Mouse (Mus musculus): ENCODE results near the gene Kcne1.

Gene Kcne1

DNA sequence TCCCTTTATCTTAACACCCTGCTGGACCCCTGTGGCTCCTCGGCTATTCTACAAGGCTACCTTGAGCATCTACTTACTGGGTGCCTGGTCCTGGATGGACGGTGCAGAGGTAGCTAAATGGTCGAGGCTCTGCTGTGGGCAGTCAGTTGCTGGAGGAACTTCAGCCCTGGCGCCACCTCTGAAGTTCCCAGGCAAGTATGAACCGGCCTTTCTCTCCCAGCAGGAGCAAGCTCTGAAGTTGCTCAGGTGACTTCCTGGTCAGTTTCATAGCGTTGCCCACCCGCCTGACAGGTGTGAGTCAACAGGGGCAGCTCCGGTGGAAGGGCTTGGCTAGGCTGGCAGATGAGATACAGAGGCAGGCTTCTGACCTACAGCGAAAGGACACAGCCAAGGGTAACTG, at the start of gene Kcne1:
Gene Kcne1 (minus strand): TSS at position 240 of the 400 bp plus-strand sequence.
- DNase-seq (ENCODE audit: low spot score) = no peak

DNA sequence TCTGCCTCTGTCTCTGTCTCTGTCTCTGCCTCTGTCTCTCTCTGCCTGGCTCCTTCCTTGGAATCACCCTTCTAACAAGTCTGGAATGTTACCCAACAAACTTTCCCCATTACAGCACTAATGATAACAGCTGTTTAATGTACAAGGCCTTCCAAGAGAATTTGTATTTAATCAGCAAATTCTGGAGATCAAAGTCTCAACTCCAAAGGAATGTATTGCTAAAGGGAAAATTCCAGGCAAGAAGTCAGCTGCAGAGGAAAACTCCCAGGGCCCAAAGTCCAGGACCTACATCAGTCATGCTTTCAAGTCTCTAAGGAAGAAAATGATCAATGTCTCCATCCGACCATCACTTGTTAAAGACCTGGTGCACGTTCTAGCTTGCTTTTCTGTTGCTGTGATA, 48.6 kb upstream of the Kcne1 start:
- no peak for DNase-seq (ENCODE audit: low spot score)

DNA sequence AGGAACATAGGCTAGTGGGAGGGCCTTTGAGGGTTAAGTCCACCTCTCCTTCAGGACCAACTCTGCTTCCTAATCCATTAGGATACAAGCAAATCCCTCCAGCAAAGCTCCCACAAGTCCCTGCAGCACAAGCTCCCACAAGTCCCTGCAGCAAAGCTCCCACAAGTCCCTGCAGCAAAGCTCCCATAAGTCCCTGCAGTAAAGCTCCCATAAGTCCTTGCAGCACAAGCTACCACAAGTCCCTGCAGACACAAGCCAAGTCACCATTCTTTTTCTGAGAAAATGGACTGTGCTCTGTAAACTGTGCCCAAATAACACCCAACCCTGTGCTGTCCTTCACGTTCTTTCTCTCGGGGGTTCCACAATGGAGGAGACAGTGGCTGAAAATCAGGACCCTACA, 44.9 kb upstream of the Kcne1 start:
- no peak for DNase-seq (ENCODE audit: low spot score)

DNA sequence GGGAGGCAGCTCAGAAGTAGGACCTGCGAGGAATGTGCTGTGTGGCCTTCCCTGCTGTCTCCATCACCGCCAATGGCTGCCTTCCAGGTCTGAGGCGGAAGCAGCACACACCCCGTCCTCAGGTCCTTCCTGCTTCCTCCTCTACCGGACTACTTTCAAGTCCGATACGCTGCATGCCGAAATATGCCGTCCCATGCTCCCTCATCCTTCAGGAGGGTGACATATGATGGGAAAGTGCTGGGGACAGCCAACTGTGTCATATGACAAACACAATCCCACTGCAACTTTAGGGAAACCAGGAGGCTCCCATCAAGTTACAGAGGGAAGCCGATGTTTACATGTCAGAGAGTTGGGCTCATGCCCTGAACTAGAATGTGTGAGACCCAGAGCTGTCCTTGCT, 43.8 kb upstream of the Kcne1 start:
- no peak for DNase-seq (ENCODE audit: low spot score)

DNA sequence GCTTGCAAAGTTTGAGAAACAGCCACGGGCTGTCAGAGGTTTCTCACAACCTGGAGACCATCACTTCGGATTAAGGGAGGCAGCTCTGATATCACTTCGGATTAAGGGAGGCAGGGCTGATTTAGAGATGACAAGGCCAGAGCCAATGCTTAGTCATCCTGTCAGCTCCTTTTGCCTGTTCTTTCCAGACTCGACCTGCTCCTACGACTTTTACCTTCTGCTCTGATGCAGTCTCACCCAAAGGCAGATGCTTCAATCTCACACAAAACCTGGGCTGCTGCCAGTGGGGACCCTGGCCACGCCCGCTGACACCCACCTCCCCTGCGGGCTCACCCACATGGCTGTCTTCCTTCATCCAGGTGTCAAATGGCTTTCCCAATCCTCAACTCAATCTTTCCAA, 42.9 kb upstream of the Kcne1 start:
- no peak for DNase-seq (ENCODE audit: low spot score)

- DNase-seq (ENCODE audit: low spot score) = no peak
Measured at GRCm38 (mm10) chr16:92401206-92401605, 41.9 kb upstream of the Kcne1 start.

DNA sequence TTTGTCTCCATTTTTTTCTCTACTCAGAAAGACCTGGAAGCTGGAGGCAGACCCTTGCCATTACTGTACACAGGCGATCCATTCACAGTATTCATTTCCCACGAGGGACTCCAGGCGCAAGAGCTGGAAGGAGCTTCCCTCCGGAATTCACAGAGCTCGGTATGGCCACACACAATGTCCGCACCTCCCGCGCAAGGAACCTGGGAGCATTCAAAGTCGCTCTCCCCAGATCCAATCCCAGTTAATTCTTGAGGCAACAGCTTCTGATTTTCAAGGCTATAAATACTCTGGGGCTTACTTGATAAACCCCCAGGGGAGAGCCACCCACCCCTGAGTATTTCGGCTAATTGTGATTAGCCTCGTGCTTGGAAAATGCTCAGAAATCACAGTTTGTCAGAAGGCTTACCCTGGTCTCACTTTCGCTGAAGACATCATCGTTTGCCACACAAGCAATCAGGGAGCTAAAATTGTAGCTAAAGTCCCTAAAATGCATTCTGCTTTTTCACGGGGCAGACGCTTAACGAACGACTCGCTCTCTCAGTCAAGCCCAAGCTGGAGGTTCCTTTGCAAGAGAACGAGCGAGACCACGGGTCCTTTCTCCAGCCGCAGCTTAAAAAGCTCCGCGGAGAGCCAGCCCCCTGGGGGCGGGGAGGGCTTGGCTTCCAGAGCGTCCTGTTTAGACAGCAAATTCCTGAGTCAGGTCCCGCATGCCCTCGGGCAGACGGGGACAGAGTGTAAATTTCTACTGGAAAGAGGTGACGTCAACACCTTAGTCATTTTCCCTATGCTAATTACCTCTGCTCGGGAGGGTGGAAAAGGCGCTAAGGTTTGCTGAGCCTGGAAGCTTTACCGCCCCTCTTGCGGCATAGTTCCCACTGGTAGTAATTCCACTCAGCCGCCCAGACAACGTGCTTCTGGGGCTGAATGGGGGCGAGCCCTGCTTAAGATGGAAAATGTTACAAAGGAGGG, 40.5 kb upstream of the Kcne1 start:
- DNase-seq (ENCODE audit: low spot score) = peak; percentile 59

DNA sequence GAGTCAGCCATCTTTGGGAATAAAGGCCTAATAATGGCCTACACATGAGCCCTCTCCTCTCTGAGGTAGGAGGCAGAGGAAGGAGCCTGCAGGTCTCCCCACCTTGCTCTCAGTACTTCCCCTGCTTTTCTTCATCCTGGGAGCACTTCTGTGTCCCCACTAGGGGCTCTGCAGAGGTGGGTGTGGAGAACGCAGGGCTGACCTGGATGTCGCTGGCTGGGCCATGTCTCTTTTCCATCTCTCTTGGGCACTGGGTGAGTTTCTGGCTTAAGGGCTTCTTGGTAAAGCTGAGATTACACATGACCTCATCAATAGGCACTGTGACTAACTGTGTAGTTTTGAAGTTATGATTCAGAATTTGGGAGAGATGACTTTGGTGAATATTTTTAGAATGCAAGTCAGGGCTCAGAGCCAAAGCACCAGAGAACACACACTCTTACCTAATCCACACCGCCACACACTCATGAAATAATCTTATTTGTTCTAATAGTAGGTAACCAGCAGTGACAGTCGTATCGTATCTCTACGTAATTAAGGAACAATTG, 39.4 kb upstream of the Kcne1 start:
- DNase-seq (ENCODE audit: low spot score) = no peak

DNA sequence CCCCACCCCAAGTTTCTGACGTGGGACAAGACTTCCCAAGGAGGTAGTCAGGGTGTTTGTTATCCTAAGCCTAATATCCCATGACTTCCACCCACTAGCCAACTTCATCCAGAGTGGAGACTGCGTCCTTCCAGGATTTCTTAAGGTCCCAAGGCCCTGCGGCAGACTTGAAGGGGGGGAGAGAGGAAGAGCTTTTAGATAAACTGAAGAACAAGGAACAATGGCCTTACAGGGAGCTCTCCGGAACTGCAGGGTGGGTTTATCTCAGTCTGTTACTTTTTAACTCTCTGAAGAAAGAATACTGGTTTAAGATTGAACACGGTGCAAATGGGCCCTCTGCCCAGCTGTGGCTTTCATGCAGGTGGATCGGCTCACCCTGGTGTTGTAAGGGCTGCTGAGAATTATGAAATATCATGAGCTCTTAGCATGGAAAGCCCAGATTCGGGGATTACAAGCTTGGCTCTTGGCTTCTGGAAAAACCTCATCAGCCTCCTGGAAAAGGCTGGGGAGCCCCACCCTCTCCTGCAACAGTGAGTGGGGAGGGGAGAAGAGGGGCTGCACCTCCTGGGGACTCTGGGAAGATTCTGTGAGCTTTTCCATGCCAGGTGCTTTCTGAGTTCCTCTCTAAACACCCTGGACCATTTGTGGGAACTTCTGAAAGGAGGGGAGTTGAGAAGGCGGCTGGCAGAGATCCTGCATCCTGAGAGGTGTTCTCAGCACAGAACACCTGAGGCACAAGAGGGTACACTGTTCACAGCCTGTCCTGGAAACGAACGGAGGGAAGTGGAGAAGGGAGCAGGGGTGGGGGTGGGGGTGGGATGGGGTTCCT, 38.7 kb upstream of the Kcne1 start:
- no peak for DNase-seq (ENCODE audit: low spot score)

GRCm38 (mm10) chr16:92393732-92394131, 34.5 kb upstream of the Kcne1 start:
- no peak for DNase-seq (ENCODE audit: low spot score)

- DNase-seq (ENCODE audit: low spot score) = no peak
Measured at GRCm38 (mm10) chr16:92387692-92388091, 28.4 kb upstream of the Kcne1 start.

- DNase-seq (ENCODE audit: low spot score) = no peak
Measured at GRCm38 (mm10) chr16:92385062-92385461, 25.8 kb upstream of the Kcne1 start.

GRCm38 (mm10) chr16:92383412-92383811, 24.1 kb upstream of the Kcne1 start:
- DNase-seq (ENCODE audit: low spot score) = no peak

DNA sequence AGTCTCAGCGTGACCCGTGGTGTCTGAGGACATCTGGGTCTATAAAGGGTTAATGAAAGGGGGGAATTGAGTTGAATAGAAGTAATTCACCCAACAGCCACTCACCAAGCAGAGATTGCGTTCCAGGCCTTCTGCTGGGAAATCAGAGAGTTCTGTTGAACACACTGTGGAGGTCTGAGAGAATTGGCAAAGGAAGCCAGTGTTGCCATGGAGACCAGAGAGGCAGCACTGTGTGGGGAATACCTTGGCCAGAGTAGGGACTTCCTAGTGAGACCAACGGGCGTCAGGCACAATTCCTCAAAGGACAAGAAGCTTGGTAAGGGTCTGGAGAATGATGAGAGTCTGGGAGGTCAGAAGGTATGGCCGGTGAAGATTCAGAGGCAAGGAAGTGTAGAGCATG, 23.2 kb upstream of the Kcne1 start:
- peak; percentile 41 for DNase-seq (ENCODE audit: low spot score)

DNA sequence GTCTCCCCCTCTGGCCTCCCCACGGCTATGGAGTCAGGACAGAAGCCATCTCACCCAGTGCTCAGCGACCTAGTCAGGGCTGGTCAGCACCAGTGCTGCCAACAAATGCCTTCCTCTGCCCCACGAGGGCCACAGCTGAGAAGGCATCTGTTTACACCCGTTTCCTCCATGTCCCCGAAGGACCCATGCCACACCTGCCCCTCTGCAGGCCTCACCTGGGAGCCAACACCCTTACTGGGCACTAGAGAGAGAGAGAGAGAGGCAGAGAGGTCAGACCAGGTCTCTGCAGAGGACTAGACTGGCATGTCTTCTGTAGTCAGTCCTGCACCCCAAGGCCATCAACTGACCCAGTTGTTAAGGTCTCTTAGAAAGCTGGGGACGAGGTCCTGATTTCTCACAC, 21.8 kb upstream of the Kcne1 start:
- DNase-seq (ENCODE audit: low spot score) = no peak

GRCm38 (mm10) chr16:92376976-92377375, 17.7 kb upstream of the Kcne1 start:
- no peak for DNase-seq (ENCODE audit: low spot score)

DNA sequence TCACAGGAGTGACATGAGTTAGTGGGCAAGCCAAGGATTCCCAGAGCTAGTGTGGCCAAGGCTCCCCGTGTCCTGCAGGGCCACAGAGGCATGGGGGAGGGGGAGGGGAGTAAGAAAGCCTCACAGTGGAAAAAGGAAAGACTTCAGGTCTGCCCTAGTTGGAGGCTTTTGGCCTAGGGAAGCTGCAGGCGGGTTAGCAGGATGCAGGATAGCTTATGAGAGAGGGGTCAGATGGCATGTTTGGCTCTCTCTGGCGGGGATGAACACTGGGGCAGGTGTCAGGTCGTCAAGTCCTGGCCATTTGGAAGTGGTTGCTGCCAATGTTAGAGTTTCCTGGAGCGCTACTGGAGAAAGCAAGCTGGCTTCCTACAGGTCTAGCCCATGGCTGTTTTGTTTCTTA, 12.4 kb upstream of the Kcne1 start:
- DNase-seq (ENCODE audit: low spot score) = no peak

GRCm38 (mm10) chr16:92369260-92369659, 10.0 kb upstream of the Kcne1 start:
- no peak for DNase-seq (ENCODE audit: low spot score)

GRCm38 (mm10) chr16:92365477-92365876, 6.2 kb upstream of the Kcne1 start:
- DNase-seq (ENCODE audit: low spot score) = no peak

GRCm38 (mm10) chr16:92360711-92361110, 1.4 kb upstream of the Kcne1 start:
- no peak for DNase-seq (ENCODE audit: low spot score)

DNA sequence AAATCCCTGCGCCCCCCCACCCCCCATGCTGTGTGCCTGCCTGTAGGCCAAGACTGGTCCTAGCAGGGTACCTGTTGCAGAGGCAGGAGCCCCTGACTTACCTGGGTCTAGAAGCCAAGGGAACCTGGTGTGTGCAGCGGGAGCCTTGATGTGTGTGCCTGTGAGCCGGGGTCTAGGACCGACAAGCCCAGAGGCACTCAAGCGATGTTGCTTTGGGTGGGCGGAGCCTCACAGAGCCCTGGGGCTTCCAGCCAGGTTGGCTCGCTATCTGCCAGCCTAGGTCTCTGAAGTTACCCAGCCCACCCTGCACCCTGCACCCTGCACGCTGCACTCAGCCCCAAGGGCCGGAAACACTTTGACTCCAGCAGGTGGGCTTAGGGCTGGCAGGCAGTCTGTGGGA, 534 bp downstream of the Kcne1 start:
- no peak for DNase-seq (ENCODE audit: low spot score)

DNA sequence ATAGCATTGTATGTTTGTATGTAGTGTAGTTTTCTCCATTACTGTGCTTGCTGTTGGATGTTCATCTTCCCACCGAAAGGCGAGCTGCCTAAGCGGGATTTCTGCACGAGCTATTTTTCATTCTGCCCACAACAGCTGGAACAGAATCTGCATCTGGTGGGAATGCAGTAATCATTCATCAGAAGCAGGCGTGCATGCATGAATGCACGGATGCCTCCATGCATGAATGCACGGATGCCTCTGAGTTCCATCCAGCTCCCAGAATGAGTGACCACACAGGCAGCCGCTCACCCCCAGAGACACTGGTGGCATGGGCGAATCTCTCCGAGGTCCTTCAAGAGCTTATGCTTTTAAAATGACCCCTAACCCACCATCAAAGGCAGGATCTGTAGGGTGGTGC, 1.7 kb downstream of the Kcne1 start:
- DNase-seq (ENCODE audit: low spot score) = no peak

DNA sequence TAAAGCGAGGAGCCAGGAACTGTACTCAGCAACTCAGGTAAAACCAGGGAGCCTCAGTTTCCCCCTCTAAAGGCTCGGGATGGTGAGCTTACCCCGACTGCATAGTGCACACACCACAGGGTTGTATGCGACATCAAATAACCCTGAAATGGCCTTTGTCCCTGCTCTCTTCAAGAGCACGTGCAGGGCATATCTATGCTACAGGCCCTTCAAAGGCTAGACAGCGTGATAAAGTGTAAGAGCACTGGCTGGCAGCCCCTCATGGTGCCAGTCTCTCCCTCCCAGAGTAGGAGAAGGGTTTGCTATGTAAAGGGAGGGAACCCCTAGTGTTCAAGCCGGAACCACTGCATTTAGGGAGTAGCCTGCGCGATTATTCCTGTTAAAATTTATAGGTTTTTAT, 2.2 kb downstream of the Kcne1 start:
- no peak for DNase-seq (ENCODE audit: low spot score)

Measured in left cerebral cortex, adult 11 months (tissue).